Mouse (Mus musculus) brain, adult 10 weeks (tissue): Measurements from ENCODE around the gene Egln1. TPM values are rescaled to one million over a fixed set of nuclear protein-coding genes. Genes with fewer than 3 reads are reported as not detected.

Experiments used
- polyA plus RNA-seq: library from polyadenylated mRNA; stranded (reverse); fragments of 350-450 nt; fragmentation: Illumina TruSeq; extraction: RNeasy Lipid Tissue Mini Kit (QIAGEN cat#74804); gene quantifications from one replicate; pipeline ENCODE4 v1.2.3, GENCODE M21; 2015; ENCODE audit warnings: low read depth, low replicate concordance

Egln1 gene
- polyA plus RNA-seq: 50.6 TPM

DNA sequence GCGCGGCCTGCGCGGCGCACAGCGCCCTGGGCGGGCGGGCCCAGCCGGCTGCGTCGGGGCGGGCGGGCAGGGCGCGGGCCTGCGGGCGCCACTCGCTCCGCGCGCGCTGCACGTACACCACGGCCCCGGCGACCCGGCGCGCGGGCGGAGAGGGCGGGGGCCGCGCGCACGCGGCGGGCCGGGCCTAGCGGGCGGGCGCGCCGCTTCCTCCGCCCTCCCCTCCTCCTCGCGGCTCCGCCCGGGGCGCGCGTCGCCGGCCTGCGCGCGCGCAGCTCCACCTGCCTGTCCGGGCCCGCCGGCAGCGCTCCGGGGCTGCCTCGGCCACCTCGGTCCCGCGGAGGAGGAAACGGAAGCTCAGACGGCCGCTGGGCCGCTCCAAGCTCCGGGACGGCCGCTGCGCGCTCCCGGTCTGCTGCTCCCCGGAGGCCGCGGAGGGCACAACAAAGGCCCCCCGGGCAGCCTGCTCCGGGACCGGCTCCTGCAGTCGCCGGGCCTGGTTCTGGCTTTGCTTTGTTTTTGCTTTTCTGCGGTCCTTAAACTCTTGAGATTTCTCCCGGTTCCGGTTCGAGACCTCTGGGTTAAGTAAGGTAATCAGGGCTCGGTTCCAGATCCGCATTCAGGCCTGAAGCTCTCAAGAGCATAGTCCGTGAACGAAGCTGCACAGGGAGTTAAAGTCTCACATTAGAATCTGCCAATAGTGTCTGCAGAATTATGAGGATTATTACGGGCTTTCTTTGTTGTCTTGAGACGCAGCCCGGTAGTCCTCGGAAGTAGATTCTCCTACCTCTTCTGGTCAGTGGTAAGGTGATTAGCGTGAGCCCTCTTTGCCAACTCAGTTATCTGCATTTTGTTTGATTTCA lies at the start of gene Egln1:
TSS of gene Egln1 (minus strand) at position 116 of the 860 bp plus-strand sequence.

DNA sequence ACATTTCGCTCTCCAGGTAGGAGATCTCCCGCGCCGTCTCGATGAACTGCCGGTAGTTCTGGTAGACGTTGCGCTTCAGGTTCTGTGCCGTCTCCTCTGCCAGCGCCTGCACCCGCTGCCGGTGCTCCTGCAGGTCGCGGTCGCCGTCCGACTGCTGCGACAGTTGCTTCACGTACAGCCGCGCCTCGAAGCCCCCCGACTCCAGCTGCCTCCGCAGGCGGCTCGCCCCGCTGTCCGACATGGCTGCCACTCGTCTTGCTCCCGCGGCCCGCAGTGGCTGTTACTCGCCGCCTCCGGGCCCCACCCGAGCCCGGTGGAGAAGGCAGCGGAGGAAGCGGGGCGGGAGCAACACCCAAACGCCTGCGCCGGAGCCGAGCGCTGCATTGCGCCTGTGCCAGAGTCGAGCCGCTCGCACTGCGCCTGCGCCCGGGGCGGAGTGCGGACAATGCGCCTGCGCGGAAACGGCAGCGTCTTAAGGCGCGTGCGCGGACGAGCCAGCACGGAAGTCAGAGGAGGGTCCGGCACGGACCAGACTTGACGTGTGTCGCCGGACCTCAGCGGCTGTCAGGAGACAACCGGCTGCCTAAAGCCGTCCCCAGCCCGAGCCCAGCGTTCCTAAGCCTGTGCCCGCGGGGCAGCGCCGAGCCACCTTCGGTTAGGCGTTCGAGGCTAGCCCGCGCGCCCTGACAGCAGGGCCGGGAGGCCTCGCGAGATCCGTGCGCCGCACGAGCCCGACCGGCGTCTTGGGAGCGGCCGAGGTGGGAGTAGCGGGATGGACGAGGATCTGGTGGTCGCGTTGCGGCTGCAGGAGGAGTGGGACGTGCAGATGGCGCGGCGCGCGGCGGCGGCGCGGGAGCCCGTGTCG lies 51.5 kb downstream of the Egln1 start, which contains the start of the genes Exoc8 and Sprtn:
TSS of gene Exoc8 (minus strand) at position 320 of the 865 bp plus-strand sequence.
TSS of gene Sprtn (plus strand) at position 501 of the 865 bp plus-strand sequence.

DNA sequence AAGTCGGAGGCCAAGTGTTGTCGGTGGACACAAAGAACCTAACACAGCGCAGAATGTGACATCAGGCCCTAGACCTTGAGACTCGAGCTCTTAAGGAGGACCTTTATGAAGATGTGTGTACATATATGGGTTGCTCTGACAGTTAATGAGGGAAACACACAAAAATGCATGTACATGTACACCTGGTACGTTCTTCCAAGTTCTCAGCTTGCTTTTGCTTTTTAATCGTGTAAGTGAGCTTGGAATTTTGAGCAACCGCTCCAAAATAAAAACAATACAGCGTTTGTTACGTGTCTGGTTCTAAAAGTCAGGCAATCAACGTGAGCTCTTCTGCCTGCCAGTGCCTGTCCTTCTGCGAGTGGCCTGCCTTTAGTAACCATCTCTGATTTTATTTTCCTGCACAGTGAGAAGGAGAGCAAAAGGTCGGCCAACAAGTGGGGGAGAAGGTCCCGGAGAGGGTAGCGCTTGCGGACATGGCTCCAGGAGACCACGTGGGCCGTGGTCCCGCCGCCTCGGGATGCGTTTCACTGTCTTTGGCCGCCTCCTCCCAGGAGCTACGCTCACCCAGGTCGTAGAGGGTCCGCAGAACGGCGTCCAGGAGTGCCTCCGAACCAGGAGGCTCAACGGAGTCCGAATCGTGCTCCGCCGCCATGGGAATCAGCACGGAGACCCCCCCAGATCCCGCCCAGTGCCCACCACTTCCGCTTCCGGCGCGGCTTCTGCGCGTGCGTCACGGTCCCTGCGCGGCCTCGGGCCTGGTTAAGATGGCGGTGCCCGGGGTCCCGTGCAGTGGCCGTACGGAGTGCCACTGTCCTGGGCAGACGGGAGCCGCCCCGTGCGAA lies 86.6 kb downstream of the Egln1 start, which contains the start of the genes Gnpat and 2810004N23Rik:
TSS of gene Gnpat (plus strand) at position 713 of the 842 bp plus-strand sequence.
TSS of gene 2810004N23Rik (minus strand) at position 800 of the 842 bp plus-strand sequence.

Other genes with a start within 250 kb of the Egln1 start
- 29.6 TPM for gene Ttc13, start 227.3 kb downstream of the Egln1 start, polyA plus RNA-seq
- gene Arv1, start 227.2 kb downstream of the Egln1 start, polyA plus RNA-seq: 11.7 TPM
- gene Fam89a, start 197.5 kb downstream of the Egln1 start, polyA plus RNA-seq: 1.4 TPM
- 1.5 TPM for gene Trim67, start 156.2 kb downstream of the Egln1 start, polyA plus RNA-seq
- 53.1 TPM for gene Gnpat, start 86.3 kb downstream of the Egln1 start, polyA plus RNA-seq
- 19.7 TPM for gene 2810004N23Rik, start 86.2 kb downstream of the Egln1 start, polyA plus RNA-seq
- 14.2 TPM for gene Exoc8, start 51.6 kb downstream of the Egln1 start, polyA plus RNA-seq
- gene Sprtn, start 51.4 kb downstream of the Egln1 start, polyA plus RNA-seq: 10.3 TPM
- 185 TPM for gene Tsnax, start 63.7 kb upstream of the Egln1 start, polyA plus RNA-seq
- 0.71 TPM for gene Disc1, start 104.9 kb upstream of the Egln1 start, polyA plus RNA-seq